Mouse (Mus musculus) brain, embryonic 14.5 days (tissue): ENCODE measurements at regions not wholly inside any gene's neighbourhood (a gene's known extent, or its start where the extent isn't known, plus 50 kb on each side); places are given as distances from the start of the nearest gene placed in this dataset.

Experiments used
- CTCF ChIP-seq: fragments of 200-500 bp; IDR thresholded peaks from 2 replicates; pipeline ENCODE4 v1.5.1; 2012; ENCODE audit warnings: inconsistent platforms, mild to moderate bottlenecking, moderate library complexity, borderline replicate concordance; ENCODE audit not compliant: insufficient read depth, insufficient read length; ENCODE audit errors: extremely low read depth
- POLR2A ChIP-seq: fragments of 200-500 bp; IDR thresholded peaks from 2 replicates; pipeline ENCODE4 v1.6.1; 2012; ENCODE audit warnings: mild to moderate bottlenecking, inconsistent platforms, borderline replicate concordance; ENCODE audit not compliant: poor library complexity, insufficient read depth, insufficient read length, severe bottlenecking; ENCODE audit errors: extremely low read depth

GRCm38 (mm10) chr13:99092279-99092930 lies 92.2 kb upstream of the Zfp366 start:
- TF ChIP-seq POLR2A (no peak), CTCF (no peak)
